Comparison of ENCODE assay signal across 10 mouse cellular contexts in the genomic region with DNA sequence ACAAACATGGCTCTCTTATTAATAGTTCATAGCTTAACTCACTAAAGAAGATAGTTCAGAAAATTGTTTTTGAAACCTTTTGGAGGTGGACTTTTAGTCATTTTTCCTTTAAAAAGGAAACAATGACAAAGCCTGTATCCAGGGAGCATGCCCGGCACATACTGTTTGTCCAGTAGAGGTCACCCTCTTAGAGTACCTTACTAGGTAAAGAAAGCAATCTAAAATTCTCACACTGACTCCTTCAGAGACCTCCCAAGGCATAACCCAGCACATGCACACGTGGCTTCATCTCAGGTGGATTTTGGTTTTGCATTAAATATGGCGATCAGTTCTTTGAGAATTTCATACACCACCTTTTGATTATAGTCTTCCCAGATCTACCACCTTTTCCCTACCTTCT. TPM values are rescaled to one million over a fixed set of nuclear protein-coding genes. Genes with fewer than 3 reads are reported as not detected.
DNase-seq lines count a peak whose midpoint lies in the region; ATAC-seq and TF ChIP-seq lines count a peak whose summit lies in the region.
"Had no signal": no experiment of that assay in that cellular context is flagged by ENCODE, and none has a peak within 500 bp of the region (broad histone marks: within the 10 kb centered on the region; RNA-seq: fewer than 3 reads in every experiment).

No protein-coding gene starts in this region.

- no peak overlapping the region for H3K27ac ChIP-seq in cerebellum, adult 2 months (ENCODE audit: insufficient read depth, low read length)
- no peak overlapping the region for H3K27ac ChIP-seq in intestine, postnatal 0 days (ENCODE audit: low read depth, low read length)
- no peak overlapping the region for H3K27ac ChIP-seq in intestine, embryonic 15.5 days
- no peak overlapping the region for H3K27ac ChIP-seq in neural tube, embryonic 14.5 days (ENCODE audit: low read depth, low read length)

- no peak overlapping the region for H3K9ac ChIP-seq in intestine, postnatal 0 days (ENCODE audit: low read depth, low read length)
- no peak overlapping the region for H3K9ac ChIP-seq in intestine, embryonic 15.5 days
- H3K9ac ChIP-seq in neural tube, embryonic 14.5 days (replicated peaks; ENCODE audit: low read depth, low read length) = no peak overlapping the region

- H3K4me1 ChIP-seq in cerebellum, adult 2 months (ENCODE audit: control insufficient read depth, insufficient read depth, low read length) = no peaks in the 10 kb centered on the region
- H3K4me1 ChIP-seq in intestine, postnatal 0 days (replicated peaks; ENCODE audit: control insufficient read depth, insufficient read depth, low read length) = no peaks in the 10 kb centered on the region
- H3K4me1 ChIP-seq in intestine, embryonic 15.5 days (replicated peaks) = no peaks in the 10 kb centered on the region
- H3K4me1 ChIP-seq in neural tube, embryonic 14.5 days (ENCODE audit: control insufficient read depth, insufficient read depth, low read length) = no peaks in the 10 kb centered on the region

- no peak overlapping the region for H3K4me2 ChIP-seq in intestine, postnatal 0 days (replicated peaks; ENCODE audit: low read depth)
- no peak overlapping the region for H3K4me2 ChIP-seq in intestine, embryonic 15.5 days (replicated peaks)
- no peak overlapping the region for H3K4me2 ChIP-seq in neural tube, embryonic 14.5 days (ENCODE audit: low read depth, low read length)

- WGBS in cerebellum, adult 2 months = 37% methylated on average over 3 of the region's 3 CpGs
- WGBS in intestine, postnatal 0 days = 40% methylated on average over 3 of the region's 3 CpGs
- 47% methylated on average over 3 of the region's 3 CpGs for WGBS in intestine, embryonic 15.5 days
- whole genome bisulfite sequencing in neural tube, embryonic 14.5 days = 55% methylated on average over 3 of the region's 3 CpGs

- peaks cover 6% of the 10 kb centered on the region; the same call in 1 of the 2 replicates for H3K36me3 ChIP-seq in intestine, postnatal 0 days (ENCODE audit: control insufficient read depth, insufficient read depth)
- no peaks in the 10 kb centered on the region for H3K36me3 ChIP-seq in intestine, embryonic 15.5 days
- H3K36me3 ChIP-seq in neural tube, embryonic 14.5 days (ENCODE audit: control insufficient read depth, insufficient read depth, low read length) = no peaks in the 10 kb centered on the region

- no peak overlapping the region for H3K4me3 ChIP-seq in cerebellum, adult 2 months (replicated peaks; ENCODE audit: insufficient read depth, low read depth, low read length)
- no peak overlapping the region for H3K4me3 ChIP-seq in intestine, postnatal 0 days (ENCODE audit: low read depth, low read length)
- H3K4me3 ChIP-seq in intestine, embryonic 15.5 days (replicated peaks) = no peak overlapping the region
- H3K4me3 ChIP-seq in neural tube, embryonic 14.5 days (ENCODE audit: low read depth, low read length) = no peak overlapping the region
- H3K4me3 ChIP-seq: megakaryocyte, embryonic 14.5 days had no signal

- 0 out of 2 replicates have a peak, but pooled peaks have one; percentile 23 for TF ChIP-seq CTCF in cerebellum, adult 2 months (IDR thresholded peaks at IDR 0.05; ENCODE audit: borderline replicate concordance, insufficient read depth, low read depth, low read length)
- TF ChIP-seq CTCF in intestine, postnatal 0 days (IDR thresholded peaks at IDR 0.05; ENCODE audit: low read depth) = peak; percentile 65

- TF ChIP-seq POLR2A in cerebellum, adult 2 months (IDR thresholded peaks at IDR 0.05; ENCODE audit: borderline replicate concordance, insufficient read depth, low read length) = no peak

- no peak for ATAC-seq in intestine, postnatal 0 days
- no peak for ATAC-seq in intestine, embryonic 15.5 days
- peak; percentile 70; the same call in 1 of the 2 replicates for ATAC-seq in neural tube, embryonic 14.5 days (ENCODE audit: low read depth)

- no peaks in the 10 kb centered on the region for H3K9me3 ChIP-seq in intestine, postnatal 0 days (ENCODE audit: control insufficient read depth)
- H3K9me3 ChIP-seq in intestine, embryonic 15.5 days = no peaks in the 10 kb centered on the region
- no peaks in the 10 kb centered on the region for H3K9me3 ChIP-seq in neural tube, embryonic 14.5 days (ENCODE audit: control insufficient read depth, low read length)
- H3K9me3 ChIP-seq: megakaryocyte, embryonic 14.5 days had no signal

- no peaks in the 10 kb centered on the region for H3K27me3 ChIP-seq in cerebellum, adult 2 months (ENCODE audit: control insufficient read depth, insufficient read depth, low read length)
- no peaks in the 10 kb centered on the region for H3K27me3 ChIP-seq in intestine, postnatal 0 days (replicated peaks; ENCODE audit: control insufficient read depth, insufficient read depth, low read length)
- H3K27me3 ChIP-seq in intestine, embryonic 15.5 days (replicated peaks) = no peaks in the 10 kb centered on the region
- H3K27me3 ChIP-seq in neural tube, embryonic 14.5 days (ENCODE audit: control insufficient read depth, insufficient read depth, low read length) = no peaks in the 10 kb centered on the region
- H3K27me3 ChIP-seq: megakaryocyte, embryonic 14.5 days had no signal

- DNase-seq in cerebellum, adult 2 months = peak in 1 of 2 experiments; percentile 41
- DNase-seq in cerebellum, adult 8-10 months = no peak
- no peak for DNase-seq in neural tube, embryonic 10.5 days (ENCODE audit: extremely low spot score, low spot score)
- DNase-seq in MN1 (ENCODE audit: low spot score) = no peak
- no peak for DNase-seq in spleen, postnatal 36 days (ENCODE audit: low spot score in 2 of 2)
- DNase-seq: cerebellum, adult 11 months had no signal

RNA-seq across cellular contexts. Expression of gene Nap1l5, which starts 14.7 kb away (rescaled TPM):
- 648 and 689 TPM in 2 replicates for polyA plus RNA-seq in cerebellum, adult 2 months (2012; rRNA removed)
- 9.8 and 10.7 TPM in 2 replicates for polyA plus RNA-seq in intestine, postnatal 0 days (2015; fragmentation: Nextera tagmentation; extraction: Ambion mirVana)
- polyA plus RNA-seq in intestine, embryonic 15.5 days (2015; fragmentation: Nextera tagmentation; extraction: Ambion mirVana) = 10.3 and 14.5 TPM in 2 replicates
- polyA plus RNA-seq in neural tube, embryonic 14.5 days (2014; fragmentation: Nextera tagmentation; extraction: Ambion mirVana) = 374 and 564 TPM in 2 replicates

Comparison
In these comparisons a context has a peak if more than half of its experiments do, and no peak if none do; other contexts are left out.
1. RNA of gene Nap1l5, which starts 14.7 kb away (polyA plus RNA-seq): 648 to 689 TPM in cerebellum, adult 2 months and 374 to 564 TPM in neural tube, embryonic 14.5 days; 10.3 to 14.5 TPM in intestine, embryonic 15.5 days and 9.8 to 10.7 TPM in intestine, postnatal 0 days; every median in the first group is over 10 times any median in the second.